Mouse (Mus musculus) B cell, adult 2 months (primary cell): ENCODE results near the gene Tmem169.

Source experiments
- DNase-seq, 2 experiments: peaks; one replicate each; pipeline ENCODE4 v3.0.0; 2022

Tmem169 gene

DNA sequence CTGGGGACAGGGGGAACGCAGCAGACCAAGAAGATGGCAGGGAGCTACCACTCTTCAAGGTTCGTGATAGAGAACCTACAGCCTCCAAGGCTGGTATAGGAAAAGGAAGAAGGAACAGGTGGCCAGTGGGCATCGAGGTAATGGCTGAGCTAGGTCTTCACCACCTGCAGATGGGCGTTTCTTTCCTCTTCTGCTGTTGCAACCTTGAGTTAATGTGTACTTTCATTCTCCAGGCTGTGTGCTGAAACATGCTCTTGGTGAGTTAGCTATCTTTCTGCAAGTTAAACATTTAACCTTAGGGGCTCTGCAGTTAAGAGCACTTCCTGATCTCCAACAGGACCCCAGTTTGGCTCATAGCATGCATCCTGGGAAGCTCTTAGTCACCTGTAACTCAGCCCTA, 3.7 kb downstream of the Tmem169 start:
- no peak for DNase-seq

DNA sequence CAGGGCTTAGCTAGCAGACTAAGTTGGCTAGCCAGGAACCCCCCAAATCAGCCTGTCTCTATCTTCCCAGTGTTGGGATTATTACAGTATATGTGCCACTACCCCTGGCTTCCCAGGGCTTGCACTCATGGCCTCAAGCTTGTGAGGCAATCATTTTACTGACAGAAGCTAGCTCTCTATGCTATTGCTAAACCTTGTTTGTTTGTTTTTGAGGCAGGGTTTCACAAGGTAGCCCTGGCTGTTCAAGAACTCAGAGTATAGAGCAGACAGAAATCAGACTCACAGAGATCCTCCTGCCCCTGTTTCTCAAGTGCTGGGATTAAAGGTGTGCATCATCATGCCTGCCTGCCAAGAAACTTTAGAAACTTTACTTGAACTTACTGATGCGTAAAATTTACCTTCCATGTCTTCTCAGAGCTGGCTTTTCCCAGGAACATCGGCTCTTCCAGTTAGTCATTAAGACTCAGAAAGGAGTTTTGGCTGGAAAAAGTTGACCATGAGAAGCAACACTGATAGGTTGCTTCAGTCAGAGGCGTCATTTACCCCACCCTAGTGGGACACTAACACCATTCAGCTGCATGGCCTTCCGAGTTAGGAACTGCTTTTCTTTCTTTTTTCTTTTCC, 4.5 kb downstream of the Tmem169 start:
- DNase-seq = no peak

DNA sequence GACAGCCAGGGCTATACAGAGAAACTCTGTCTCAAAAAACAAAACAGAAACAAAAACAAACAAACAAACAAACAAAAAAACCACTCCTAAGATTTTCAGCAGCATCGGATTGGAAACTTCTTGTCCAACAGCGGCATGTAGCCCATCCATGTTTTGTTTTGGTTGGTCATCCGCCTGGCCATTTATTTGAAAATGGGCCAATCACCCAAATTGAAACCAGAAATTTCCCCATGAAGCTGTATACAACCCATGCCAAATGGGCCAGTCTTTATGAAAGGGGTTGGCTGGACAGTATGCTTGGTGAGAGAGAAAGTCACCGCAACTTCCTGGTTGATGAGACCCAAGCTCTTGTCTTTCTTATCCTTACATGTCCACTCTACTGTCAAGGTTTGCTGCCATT, 6.7 kb downstream of the Tmem169 start:
- no peak for DNase-seq

DNA sequence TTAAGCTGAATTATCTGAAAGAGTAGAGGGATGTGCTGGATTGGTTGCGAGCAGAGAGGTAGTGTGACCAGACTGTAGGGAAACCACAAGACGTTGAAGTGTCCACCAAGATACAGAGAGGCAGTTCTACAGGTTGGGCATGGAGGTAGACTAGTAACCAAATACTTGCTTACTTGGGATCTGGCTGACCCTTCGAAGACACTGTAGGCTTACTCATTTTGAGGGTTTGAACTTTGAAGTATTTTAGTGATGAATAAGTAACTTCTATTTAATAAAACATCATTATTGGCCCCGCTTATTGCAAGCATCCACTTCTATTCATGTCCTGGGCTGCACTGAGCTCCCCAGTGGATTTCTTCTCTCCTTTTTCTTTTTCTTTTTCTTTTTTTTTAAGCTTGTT, 7.3 kb downstream of the Tmem169 start:
- DNase-seq = no peak

DNA sequence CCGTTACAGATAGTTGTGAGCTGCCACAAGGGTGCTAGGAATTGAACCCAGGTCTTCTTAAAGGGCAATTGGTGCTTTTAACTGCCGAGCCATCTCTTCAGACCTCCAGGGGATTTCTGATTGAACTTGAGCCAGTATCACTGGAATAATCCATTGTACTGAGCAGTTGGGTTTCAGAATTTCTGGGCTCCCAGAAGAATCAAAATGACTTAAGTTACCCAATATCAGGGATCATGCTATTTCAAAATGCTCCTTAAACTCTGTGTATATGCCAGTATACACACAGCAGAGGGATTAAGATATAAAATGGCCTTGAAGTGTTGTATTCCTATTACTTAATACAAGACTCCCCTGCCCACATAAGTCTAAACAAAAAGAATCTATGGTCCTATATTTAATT, 7.8 kb downstream of the Tmem169 start:
- no peak for DNase-seq

DNA sequence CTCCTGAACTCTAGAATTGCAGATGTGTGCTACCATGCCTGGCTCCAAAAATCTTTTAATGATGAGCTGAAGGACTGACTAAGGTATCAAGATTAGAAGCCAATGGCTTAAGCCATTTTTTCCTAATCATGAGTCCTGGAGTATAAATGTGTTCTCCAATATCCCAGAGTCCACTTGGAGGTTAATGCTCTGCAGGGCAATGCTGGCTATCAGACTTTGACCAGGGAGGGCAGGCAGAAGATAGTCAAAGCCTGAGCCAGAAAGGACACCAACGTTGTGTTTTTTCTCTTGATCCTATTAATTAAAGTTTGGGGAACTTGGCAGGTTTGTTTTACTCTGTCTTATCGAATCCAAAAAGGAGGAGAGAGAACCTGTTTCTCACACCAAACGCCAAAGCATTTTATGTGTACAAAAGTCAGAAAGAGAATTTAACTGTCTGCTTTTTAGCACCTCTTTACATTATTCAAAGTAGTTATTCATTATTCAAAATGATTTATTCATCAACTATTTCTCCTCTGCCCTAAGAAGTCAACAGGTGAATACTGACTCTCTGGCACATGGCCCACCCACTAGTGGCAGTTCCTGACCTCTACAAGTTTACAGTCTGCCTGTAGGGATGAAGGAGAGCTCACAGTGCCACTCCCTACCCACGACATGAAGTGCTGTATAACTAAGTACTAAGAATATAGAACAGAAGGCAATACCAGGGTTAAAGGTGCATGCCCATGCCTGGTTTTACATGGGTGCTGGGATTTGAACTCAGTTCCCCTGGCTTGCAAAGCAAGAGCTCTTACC, 9.9 kb downstream of the Tmem169 start:
- no peak for DNase-seq

DNA sequence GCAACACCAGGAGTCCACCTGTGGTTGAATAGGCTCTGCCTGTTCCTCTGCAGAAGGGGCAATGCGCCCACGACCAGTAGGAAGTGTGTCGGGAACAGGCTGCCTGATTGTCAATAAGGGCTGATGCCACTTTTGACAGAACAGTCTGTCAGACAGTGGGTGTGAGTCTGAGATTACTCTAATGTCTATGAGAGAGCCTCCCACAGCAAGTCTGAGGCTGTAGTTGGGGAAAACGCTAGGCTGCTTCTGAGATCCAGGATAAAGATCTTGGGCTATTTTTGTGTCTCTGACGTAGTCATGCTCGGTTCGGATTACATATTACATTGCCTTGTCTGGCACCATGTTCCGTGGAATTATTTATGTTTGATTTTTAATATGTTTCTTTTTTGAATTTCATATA, 11.6 kb downstream of the Tmem169 start:
- DNase-seq = no peak

DNA sequence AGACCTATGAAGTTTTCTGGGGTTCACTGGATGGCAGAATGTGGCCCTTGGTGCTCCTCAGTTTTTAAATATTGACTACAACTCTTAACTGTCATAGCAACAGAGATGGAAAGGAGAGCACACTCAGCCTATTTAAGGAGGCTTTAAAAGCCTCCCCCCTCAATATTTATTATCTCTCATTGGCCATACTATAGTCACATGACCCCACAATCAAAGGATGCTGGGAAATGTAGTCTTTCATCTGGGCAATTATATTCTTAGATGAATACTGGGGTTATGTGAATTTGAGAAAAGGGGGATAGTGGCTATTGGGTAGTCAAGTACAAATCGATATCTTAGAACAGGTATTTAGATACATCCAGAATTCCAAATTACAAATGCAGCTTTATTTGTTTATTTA, 17.7 kb downstream of the Tmem169 start:
- DNase-seq = no peak

DNA sequence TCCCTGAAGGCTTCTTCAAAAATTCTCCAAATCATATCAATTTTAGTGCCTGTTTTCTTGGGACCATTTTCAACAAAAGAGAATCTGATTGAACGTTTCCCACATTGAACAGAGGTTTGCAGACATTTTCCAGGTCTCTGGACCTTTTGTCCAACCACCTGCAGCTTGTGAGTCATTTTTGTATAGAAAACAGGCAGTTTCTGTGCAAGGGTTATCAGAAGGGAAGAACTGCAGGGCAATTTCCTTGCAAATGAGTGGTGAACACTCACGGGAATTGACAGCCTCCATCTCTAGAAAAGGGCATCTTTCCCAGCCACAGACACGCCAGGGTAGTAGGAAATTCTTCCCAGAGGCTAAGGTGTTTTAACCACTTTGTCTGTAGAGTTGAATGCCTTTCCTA, 22.1 kb downstream of the Tmem169 start:
- no peak for DNase-seq

GRCm38 (mm10) chr1:72306679-72307181, 22.6 kb downstream of the Tmem169 start:
- DNase-seq = peak; percentile 58 to 65

- peak; percentile 86 to 88 for DNase-seq
These were observed 23.2 kb downstream of the Tmem169 start, which contains the start of gene Xrcc5 for GRCm38 (mm10) chr1:72307317-72307798. Xrcc5 (plus strand) TSS chr1:72307421.

DNA sequence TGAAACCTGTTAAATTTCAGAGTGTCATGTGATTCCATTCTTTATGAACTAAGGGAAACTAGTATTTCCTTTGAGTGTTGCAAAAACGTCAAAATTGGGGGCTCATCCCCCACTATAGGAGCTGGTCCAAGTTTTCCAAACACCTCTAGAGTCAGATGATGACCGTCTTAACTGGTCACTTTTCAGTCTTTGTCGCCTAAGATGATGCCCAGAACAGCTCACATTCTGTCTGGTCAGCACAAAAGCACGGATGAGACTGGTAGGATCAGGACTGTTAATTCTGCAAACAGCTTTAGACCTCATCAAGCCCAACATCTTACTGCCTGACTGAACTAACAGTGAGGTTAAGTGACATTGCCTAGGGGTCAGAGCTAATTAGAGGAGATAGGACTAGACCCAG, 24.8 kb downstream of the Tmem169 start:
- DNase-seq = no peak

- no peak for DNase-seq
These were observed 25.7 kb downstream of the Tmem169 start for GRCm38 (mm10) chr1:72309744-72310424.

DNA sequence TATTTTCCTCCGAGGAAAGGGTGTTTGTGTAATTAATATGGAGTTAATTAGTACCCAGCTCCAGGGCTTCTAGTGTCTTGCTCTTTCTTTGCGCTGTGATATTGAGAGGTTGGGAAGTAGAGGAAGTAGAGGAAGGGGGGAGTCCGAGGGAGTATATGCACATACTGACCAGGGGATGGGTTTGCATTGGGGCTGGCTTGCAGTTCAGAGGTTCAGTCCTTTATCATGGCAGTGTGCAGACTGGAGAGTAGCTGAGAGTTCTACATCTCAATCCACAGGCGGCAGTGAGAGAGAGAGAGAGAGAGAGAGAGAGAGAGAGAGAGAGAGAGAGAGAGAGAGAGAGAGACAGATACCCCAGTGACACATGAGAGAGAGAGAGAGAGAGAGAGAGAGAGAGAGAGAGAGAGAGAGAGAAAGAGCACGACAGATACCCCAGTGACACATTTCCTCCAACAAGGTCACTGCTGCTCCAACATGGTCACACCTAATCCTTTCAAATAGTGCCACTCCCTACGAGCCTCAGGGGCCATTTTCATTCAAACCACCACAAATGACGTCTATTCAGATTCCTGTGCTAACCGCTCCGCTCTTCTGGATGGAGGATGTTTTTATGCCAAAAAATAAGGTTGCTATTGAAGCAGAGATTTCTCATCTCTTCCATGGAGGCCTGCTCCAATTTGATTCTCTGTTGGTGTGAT, 28.7 kb downstream of the Tmem169 start:
- no peak for DNase-seq

DNA sequence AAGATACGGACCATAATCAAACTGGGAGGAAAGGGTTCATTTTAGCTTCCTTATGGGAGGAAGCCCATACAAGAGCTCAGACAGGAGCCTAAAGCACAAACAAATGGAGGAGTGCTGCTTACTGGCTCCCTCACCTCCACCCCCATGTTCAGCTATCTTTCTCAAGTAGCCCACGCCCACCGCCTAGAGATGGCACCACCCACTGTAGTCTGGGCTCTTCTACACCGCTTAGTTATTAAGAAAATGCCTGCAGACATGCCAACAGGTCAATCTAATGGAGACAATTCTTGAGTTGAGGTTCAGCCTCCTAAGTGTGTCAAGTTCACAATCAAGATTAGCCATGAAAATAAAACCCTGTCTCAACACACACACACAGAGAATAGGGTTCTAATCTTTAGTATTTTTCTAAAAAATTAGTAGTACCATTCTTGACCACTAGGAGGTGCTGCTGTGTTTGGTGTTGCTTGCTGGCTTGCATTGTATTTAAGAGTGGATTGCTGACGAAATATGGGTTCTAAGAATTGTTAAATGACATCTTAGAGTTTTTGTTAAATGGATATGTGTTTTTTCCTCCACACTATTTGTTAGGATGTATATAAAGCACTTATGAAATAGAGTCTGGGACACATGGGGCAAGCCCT, 29.4 kb downstream of the Tmem169 start:
- DNase-seq = peak; percentile 4 to 11

DNA sequence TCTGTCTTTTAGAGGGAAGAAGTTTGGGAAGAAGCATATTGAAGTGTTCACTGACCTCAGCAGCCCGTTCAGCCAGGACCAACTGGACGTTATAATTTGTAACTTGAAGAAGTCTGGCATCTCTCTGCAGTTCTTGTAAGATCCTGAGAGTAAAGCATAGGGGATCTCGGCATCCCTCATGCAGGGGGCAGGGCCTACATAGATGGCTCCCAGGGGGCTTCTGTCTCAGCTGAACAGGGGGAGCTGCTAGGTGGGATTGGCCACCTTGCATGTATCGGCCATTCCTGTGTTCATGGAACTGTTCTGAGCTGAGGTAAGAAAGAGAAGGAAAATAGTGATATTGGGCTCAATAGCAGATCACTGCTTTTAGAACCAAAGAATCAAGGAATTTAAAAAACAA, 31.3 kb downstream of the Tmem169 start:
- no peak for DNase-seq

- DNase-seq = no peak
These were observed 32.2 kb downstream of the Tmem169 start for GRCm38 (mm10) chr1:72316409-72316808.

- DNase-seq = no peak
These were observed 32.7 kb downstream of the Tmem169 start for GRCm38 (mm10) chr1:72316901-72317300.

GRCm38 (mm10) chr1:72320759-72321158, 36.6 kb downstream of the Tmem169 start:
- no peak for DNase-seq

DNA sequence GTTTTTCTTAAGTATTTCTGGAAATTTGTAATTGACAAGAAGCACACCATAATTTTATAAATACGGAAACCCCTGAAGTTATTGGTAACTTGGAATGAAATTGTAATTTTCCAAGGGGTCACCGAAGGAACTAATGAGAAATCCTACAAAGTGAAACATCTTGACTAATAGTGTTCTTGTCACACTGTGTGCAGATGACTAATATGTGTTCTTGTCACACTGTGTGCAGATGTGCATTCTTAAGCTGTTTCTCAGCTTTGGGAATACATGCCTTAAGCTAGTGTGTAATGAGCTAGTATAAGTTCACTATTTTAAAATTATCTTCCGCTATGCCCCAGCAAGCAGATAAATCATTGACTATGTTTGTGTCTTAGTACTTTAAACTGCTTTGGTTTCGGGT, 39.1 kb downstream of the Tmem169 start:
- DNase-seq = no peak

DNA sequence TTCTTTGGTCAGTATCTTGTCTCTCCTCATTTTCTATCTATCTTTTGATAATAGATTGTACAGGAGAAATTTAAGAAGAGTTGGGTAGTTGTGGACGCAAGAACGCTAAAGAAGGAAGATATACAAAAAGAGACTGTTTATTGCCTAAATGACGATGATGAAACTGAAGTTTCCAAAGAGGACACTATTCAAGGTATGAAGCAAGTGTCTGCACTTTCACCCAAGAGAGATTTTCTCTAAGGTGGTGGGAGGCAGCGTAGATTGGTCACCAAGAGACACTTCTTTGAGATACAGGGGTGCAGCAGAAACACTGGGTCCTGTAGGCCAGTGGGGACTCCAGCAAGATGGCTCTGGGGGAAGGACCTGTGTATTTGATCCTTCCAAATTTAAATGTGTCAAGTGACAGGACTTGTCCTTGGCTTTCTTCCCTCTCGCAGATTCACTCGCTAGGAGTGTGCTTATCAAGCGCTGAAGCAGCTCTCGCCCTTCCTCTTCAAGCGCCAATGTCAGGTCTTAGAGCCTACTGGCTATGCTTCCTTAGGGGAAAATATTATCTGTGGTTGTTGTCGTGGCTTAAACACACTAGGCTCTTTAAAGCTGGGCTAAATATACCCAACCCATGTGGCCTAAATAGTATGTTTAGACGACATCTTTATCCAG, 42.1 kb downstream of the Tmem169 start:
- no peak for DNase-seq

DNA sequence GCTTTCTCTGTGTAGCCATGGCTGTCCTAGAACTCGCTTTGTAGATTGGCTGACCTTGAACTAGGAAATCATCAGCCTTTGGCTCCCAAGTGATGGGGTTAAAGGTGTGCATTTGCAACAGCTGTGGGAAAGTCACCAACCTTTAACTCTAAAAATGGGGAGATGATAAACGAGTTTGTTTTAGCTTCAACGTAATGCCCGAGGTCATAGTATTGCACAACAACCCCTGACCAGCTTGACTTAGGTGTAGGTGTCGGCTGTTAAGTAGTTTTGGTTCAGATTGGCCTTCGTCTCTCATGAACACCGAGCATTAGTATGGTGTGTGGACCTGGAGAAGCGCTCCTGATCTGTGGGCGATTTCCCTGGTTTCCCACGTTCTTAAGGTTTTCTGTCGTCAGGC, 50.6 kb downstream of the Tmem169 start:
- DNase-seq = no peak
